Mouse (Mus musculus) kidney, adult 8-10 months (tissue): Measurements from ENCODE around the gene Runx2.
A peak's percentile ranks its signal among the peaks of the same experiment; 100 is the strongest.

Experiments
- DNase-seq, 2 experiments: peaks; one replicate each; pipeline ENCODE4 v3.0.0; 2022

The Runx2 gene

GRCm38 (mm10) chr17:44654503-44654902 is 160.1 kb downstream of the Runx2 start:
- no peak for DNase-seq

- DNase-seq = no peak
These were observed 161.5 kb downstream of the Runx2 start for GRCm38 (mm10) chr17:44653081-44653480.

GRCm38 (mm10) chr17:44652054-44652453 is 162.5 kb downstream of the Runx2 start:
- DNase-seq = no peak

- DNase-seq = no peak
These were observed 163.0 kb downstream of the Runx2 start for GRCm38 (mm10) chr17:44651613-44652012.

- DNase-seq = no peak
These were observed 164.2 kb downstream of the Runx2 start for GRCm38 (mm10) chr17:44650431-44650830.

GRCm38 (mm10) chr17:44649056-44649455 is 165.5 kb downstream of the Runx2 start:
- DNase-seq = no peak

- peak in 1 of 2 experiments; percentile 16 for DNase-seq
These were observed 166.7 kb downstream of the Runx2 start for GRCm38 (mm10) chr17:44647916-44648315.

- no peak for DNase-seq
These were observed 169.5 kb downstream of the Runx2 start for GRCm38 (mm10) chr17:44645146-44645545.

GRCm38 (mm10) chr17:44643260-44643659 is 171.3 kb downstream of the Runx2 start:
- no peak for DNase-seq

DNA sequence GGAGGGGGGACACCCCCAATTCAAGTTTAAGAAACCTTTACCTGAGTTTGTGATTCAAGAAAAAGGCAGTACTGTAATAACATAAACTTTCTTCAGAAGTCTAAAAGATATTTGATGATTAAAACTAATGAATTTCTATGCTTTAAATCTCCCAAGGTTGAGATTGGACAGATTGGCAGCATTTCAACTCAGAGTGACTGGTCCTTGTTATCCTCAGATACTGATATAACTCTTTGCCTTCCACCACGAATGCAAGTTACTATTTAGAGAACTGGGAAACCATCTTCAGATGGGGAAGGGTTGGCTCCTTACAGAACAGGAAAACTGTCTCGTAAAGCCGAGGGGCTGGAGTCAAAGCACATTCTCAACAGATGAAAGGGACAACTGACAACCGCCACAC is 172.5 kb downstream of the Runx2 start:
- DNase-seq = no peak

DNA sequence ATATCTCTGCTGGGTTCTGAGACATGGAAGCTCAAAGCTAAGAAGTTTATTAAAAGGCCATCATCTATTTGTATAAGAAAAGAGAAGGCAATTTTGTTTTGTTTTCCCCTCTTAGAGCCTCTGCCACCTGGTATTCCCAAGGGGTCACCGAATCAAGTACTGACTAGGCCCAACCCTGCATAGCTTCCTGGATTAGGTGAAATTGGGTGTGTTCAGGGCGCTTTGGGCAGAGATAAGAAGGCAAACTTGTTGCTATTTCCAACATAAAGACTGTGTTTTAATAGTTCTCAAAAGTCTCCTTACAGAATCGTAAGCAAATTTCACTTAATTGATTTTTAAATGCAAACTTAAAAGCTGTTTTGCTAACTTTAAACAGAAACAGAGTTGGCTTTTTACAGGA is 173.7 kb downstream of the Runx2 start:
- no peak for DNase-seq

DNA sequence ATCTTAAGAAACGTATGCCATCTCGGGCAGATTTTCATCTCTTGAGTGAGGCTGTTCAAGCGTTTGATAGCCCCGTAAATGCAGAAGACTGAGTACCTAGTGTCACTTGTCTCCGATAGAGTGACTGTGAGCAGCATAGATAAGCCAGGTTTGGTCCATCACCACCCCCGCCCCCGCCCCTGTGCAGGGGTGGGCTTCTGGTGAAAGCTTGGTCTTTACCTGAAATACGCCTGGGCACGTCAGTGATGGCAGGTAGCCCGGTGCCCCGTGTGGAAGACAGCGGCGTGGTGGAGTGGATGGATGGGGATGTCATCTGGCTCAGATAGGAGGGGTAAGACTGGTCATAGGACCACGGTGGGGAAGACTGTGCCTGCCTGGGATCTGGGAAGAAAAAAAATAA is 175.2 kb downstream of the Runx2 start:
- DNase-seq = no peak

GRCm38 (mm10) chr17:44637181-44637880 is 177.3 kb downstream of the Runx2 start:
- DNase-seq = no peak

DNA sequence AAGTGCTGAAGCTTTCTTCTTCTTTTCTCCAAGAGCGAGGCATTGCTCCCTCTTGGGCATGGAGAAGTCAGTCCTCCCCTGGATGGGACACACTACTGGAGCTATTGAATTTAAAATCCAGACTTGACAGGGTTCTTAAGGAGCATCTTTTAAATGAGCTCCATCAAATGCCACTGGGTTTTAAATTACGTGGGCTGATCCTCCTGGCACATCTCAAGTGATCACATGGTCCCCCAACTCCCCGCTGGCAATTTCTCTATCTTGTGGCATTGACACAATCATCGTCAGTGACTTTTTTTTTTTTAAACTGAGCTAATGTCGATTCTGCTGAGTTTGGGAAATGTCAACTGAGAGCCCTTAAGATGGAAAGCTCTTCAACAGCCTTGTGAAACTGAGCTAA is 180.1 kb downstream of the Runx2 start:
- DNase-seq = no peak

DNA sequence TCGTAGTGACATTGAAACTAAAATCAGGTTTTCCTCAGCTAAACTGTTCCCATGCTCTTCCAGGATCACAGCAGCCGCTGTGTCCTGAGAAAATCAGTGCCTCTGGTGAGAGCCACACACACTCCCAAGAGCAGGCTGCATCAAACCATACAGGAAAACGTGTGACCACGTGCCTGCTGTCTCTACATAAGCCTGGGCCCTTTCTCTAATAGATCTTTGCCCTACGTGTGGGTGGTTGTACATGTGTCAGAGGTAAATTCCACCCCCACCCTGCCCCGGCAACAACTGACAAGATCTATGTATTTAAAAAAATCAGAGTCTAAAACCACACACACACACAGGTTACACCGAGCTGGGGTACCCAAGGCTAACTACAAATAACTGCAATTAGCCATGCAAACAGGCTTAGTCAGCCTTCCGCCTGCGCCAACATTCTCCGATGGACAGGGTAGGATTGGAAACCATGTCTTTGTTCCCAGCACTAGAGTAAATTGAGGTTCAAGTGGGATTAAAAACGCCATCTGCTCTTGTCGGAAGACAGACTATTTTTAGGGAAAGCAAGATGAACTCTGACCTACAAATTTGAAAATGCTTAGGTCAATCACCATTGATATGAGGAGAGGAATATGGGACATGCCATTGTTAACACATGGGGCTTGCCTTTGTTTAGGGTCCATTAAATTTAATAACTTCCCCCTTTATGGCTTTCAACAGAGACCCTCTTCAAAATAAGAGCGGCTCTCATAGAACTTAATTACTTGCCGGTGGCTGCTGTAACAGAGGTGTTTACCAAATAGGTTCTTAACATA is 180.8 kb downstream of the Runx2 start:
- no peak for DNase-seq

DNA sequence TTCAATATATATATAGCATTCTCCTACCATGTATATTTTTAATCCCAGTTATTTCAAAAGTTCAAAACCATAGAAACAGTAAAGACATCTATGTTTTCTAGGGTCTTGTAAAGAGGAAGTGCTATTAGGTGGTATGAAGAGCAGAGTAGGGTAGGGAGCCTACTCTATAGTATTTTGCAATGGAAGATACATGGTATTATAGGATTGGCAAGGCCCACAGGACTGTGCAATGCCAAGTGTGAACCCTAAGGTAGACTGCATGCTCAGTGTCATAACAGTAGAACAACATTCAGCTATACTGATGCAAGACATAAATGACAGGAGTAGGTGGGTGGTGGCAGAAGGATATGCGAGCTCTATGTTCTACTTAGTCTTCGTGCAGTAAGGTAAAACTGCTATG is 181.7 kb downstream of the Runx2 start:
- DNase-seq = no peak

- DNase-seq = no peak
These were observed 182.3 kb downstream of the Runx2 start for GRCm38 (mm10) chr17:44632292-44632691.

GRCm38 (mm10) chr17:44631577-44631976 is 183.0 kb downstream of the Runx2 start:
- no peak for DNase-seq

DNA sequence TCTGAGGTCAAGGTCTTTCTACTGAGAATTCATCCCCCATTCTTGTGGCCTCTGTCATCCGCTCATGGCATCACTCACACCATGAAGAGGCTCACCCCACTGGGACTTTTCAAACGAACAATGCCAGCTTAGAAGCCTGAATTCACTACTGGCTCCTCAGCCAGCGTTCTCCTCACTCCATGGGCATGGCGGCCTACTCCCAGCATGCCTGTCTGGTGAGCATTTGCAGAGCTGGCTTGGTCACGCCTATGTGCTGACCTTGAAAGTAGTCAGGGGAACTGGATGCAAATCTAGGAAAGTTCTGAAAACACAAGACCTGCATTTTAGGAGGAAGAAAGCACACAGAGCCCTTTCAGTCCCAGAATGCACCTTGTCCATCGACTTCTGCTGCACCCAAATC is 187.3 kb downstream of the Runx2 start:
- no peak for DNase-seq

GRCm38 (mm10) chr17:44623707-44624106 is 190.9 kb downstream of the Runx2 start:
- no peak for DNase-seq

GRCm38 (mm10) chr17:44623271-44623670 is 191.3 kb downstream of the Runx2 start:
- no peak for DNase-seq

DNA sequence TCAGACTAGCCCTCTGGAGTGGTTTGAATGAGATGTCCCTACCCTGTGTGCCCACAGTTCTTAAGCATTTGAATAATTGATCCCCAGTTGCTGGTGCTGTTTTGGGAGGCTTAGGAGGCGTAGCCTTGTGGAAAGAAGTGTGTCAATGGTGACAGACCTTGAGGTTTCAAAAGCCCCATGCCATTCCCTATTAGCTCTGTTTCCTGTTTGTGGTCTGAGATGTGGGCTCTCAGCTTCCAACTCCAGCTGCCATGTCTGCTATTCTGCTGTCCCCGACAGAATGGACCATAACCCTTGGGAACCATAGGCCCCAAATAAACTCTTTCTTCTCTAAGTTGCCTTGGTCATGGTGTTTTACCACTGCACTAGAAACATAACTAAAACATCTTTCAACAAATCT is 194.1 kb downstream of the Runx2 start:
- no peak for DNase-seq

DNA sequence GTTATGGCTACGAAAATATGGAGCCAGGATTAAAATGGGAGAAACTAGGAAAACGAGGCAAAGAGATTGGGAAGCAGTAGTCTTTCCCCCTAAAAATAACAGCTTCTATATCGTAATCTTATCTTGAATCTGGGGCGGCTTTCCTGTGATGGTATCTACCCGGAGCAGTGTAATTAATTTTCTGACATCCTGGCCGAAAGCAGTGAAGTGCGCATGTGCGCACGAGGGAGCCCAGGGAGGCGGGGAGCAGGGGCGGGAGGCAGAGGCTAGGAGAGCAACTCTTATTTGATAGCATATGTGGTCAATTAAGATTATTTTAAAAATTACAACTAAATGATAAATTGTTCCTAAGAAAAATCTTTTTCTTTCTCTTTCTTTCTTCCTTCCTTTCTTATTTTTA is 195.9 kb downstream of the Runx2 start:
- peak in 1 of 2 experiments; percentile 25 for DNase-seq

GRCm38 (mm10) chr17:44618175-44618574 is 196.4 kb downstream of the Runx2 start:
- DNase-seq = peak in 1 of 2 experiments; percentile 24
